Mouse (Mus musculus) gastrocnemius, postnatal 14 days (tissue): ENCODE measurements around the gene Os9. TPM values are rescaled to one million over a fixed set of nuclear protein-coding genes. Genes with fewer than 3 reads are reported as not detected.
"Not testable (repeated sequence)": the region's sequence is repeated elsewhere in the genome, so short reads cannot be mapped to it uniquely, and the experiment has no call there.

Experiments
- DNase-seq: peaks from one replicate; pipeline ENCODE4 v3.0.0; 2021; ENCODE audit warnings: mixed read lengths
- intact Hi-C: fragments of 180-260 bp; cut with DNase I; formaldehyde crosslinking; loops from one replicate; pipeline ENCODE4 v1.15.1; 2025; ENCODE audit warnings: low total_unique reads
- total RNA-seq, 2 experiments: library from RNA; stranded (reverse); gene quantifications; 2 replicates each; pipeline ENCODE4 v1.2.3; 2021

Os9 gene
- total RNA-seq, 2 experiments from 2014 or later: 20.3 to 23.5 TPM

- DNase-seq: peak; percentile 70
- intact Hi-C loops: no loop called here
Observed at GRCm38 (mm10) chr10:127090560-127091411, 30.1 kb downstream of the Os9 start.

- DNase-seq: no peak
- intact Hi-C loops: no loop called here
Observed at GRCm38 (mm10) chr10:127085633-127086032, 35.3 kb downstream of the Os9 start.

DNA sequence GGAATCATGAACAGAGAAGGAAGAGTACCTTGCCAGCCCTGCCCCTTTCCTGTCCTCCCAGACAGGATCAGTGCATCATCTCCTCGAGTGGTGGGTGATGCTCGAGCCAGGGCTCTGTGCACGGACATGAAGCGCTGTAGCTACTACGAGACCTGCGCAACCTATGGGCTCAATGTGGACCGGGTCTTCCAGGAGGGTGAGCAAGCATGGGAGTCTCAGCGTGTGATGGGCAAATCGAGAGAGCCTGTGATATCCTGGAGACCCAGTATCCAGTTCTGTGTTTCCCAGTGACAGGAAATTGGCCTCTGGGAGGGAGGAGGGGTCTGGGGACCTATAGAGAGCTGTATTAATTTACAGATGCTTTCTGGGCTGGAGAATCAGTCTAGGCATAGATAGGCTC, 35.9 kb downstream of the Os9 start:
- intact Hi-C loops: no loop called here
- no peak for DNase-seq

DNA sequence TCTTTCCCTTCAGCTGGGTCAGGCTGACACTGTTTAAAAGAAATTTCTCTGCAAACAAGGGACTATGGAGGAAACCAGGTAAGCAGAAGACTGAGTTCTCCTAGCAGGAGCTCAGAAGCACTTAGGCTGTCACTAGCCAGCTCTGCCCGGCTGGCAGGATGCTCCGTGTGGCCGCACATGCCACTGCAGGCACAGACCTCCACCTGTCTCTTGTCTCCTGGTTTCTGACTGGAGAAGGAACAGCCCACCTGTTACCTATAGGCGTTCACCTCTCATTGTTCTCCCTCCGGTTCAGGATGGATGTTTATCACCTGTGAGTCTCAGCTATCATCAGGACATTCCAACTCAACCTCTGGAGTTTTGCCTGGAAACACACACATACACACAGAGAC, 37.0 kb downstream of the Os9 start:
- DNase-seq: no peak
- intact Hi-C loops: no loop called here

GRCm38 (mm10) chr10:127083292-127083914, 37.5 kb downstream of the Os9 start:
- no peak for DNase-seq

DNA sequence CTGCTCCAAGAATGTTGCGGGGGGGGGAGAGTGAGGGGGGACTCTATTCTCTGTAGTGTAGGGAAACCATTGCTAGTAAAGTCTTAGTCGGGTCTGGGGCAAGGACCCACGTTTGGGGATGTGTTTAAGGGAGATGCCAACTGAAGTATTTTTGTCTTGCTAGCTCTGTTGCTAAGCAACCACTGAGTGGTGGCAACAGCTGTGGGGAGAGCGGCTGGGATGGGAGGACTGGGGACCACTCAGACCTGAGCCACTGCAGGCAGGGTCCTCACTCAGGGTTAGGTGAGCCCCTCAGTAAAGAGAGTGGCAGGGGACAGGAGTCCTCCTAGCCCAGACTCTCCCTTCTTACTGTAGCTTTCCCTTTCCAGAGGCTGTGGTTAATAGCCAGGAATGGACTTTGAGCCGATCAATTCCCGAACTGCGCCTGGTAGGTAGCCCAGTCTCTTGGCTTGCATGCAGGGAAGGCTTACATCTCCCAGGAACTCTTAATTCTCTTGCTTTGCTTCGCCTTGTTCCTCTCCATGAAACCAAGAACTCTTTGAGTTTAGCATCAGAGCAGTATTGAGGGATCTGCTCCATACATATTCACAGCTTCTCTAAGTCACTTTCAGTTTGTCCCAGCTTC, 38.8 kb downstream of the Os9 start:
- intact Hi-C loops: no loop called here

More at GRCm38 (mm10) chr10:127083292-127083914, 37.5 kb downstream of the Os9 start:
- intact Hi-C loops: no loop called here

DNA sequence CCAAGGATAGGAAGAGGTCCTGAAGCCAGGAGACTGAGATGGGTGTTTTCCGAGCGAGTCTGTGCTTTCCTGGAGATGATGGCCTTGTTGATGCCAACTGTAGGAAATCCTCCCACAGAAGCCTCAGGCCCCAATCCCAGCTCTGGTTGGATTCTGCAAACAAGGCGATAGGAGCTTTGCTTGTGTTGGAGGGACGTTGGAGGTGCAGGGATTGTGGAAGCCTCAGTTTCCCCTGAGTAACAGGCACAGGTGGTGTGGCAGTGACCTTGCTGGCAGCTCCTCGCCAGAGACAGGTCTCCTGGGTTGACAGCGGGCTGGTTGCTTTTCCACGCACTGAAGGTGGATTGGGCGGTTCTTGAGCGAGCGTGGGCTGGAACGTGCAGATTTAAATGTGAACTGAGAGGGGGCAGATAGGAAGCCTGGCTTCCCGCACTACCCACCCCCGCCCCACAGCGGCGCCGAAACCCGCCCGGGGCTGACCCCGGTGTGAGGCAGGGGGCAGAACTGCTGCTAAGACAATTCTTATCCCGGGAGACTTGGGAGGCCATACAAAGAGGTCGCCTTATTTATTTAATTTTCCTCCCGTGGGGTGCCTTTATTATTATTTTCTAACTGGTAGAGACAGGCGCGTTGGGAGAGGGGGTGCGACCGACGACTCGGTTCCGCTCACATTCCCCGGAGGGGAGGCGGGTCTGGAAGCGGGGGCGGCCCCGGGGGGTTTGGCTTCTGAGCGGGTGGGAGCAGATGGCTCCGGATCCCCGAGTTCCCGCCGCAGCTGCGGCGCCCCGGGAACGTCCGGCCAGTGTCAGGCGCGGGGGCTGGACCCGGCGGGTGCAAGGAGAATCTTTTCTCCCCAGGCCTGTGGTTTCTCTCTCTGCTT, 39.8 kb downstream of the Os9 start:
- DNase-seq: peak; percentile 58
- intact Hi-C loops: no loop called here

More for the DNA sequence above, 38.8 kb downstream of the Os9 start:
- DNase-seq: no peak

DNA sequence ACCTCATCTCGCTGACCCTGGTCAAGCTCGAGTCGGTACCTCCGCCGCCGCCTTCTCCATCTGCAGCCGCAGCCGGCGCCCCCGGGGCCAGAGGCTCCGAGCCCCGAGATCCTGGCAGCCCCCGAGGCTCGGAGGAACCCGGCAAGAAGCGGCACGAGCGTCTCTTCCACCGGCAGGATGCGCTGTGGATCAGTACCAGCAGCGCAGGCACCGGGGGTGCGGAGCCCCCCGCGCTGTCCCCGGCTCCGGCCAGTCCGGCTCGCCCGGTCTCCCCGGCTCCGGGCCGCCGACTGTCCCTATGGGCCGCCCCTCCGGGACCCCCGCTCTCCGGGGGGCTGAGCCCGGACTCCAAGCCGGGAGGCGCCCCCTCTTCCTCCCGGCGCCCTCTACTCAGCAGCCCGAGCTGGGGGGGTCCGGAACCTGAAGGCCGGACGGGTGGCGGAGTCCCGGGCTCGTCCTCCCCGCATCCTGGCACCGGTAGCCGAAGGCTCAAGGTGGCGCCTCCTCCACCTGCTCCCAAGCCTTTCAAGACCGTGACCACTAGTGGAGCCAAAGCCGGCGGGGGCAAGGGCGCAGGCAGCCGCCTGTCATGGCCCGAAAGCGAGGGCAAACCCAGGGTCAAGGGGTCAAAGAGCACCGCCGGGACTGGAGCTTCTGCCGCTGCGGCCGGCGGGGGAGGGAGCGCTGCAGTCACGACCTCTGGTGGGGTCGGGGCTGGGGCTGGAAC, 41.1 kb downstream of the Os9 start:
- DNase-seq: no peak
- intact Hi-C loops: no loop called here

DNA sequence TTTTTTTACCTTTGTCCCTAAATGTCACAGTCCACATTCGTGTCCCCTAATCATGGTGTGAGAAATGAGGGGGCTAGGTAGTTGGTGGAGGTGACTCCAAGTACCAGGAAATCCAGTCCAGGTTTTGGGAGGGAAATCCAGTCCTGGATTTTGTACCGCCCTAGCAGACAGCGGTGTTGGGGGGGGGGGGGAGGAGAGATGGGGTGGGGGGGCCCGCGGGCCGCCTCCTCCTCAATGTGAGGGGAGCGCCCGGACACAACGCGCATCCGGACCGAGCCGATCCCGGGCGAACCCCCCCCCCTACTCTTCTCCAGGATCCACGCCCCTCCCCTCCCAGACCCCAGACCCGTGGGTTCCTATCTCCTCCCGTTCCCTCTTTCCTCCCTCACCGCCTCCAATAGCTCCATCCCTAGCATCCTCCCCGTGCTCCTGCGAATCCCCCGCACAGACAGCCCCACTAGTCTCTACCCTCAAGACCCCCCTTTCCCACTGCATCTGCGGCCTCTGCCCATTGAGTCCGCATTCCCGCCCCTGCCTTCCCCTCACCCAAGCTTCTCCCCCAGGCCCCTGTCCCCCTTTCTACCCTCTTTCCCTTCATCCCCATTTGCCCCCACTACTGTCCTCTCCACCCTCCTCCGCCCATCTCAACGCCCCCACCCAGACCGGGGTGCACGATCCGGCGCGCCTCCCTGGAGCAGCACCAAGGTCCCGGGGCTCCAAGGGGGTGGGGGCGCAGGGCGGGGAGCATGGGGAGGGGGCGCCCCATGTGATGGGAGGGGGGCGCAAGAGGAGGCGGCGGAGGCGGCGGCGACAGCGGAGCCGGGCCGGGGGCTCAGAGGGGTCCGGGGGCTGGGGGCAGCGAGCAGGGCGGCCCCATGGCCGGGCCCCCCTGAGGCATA, 42.0 kb downstream of the Os9 start:
- intact Hi-C loops: no loop called here
- peak; percentile 39 for DNase-seq

- intact Hi-C loops: no loop called here
- no peak for DNase-seq
Observed at GRCm38 (mm10) chr10:127078001-127078676, 42.8 kb downstream of the Os9 start.

GRCm38 (mm10) chr10:127077515-127077914, 43.4 kb downstream of the Os9 start:
- intact Hi-C loops: no loop called here
- DNase-seq: no peak

- intact Hi-C loops: no loop called here
Observed at GRCm38 (mm10) chr10:127076082-127076481, 44.8 kb downstream of the Os9 start.

DNA sequence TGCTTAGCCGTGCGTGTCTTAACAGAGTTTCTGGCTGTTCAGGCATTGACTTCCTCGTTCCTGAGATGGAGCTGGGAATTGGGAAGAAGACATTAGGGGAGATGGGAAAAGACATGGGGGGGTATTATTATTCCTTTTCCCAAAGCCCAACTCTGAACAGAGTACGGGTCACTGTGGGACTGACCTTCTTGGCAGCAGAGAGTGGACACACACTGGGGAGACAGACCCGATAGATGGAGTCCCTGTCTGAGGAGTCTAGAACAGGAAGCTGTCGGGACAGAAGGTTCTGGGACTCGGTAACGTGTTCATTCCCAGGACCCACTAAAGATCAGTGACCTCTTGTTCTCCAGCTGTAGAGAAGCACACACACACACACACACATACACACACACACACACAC, 45.3 kb downstream of the Os9 start:
- DNase-seq: no peak
- intact Hi-C loops: no loop called here

More at GRCm38 (mm10) chr10:127076082-127076481, 44.8 kb downstream of the Os9 start:
- DNase-seq: no peak

GRCm38 (mm10) chr10:127075080-127075479, 45.9 kb downstream of the Os9 start, which contains the start of gene Agap2:
TSS of gene Agap2 (plus strand) at chr10:127075284.
- intact Hi-C loops: no loop called here
- DNase-seq: no peak

GRCm38 (mm10) chr10:127073981-127074380, 47.0 kb downstream of the Os9 start:
- intact Hi-C loops: no loop called here
- no peak for DNase-seq

- intact Hi-C loops, DNase-seq: not testable (repeated sequence)
Observed at GRCm38 (mm10) chr10:127072969-127073368, 48.0 kb downstream of the Os9 start.

GRCm38 (mm10) chr10:127072270-127072669, 48.7 kb downstream of the Os9 start:
- DNase-seq, intact Hi-C loops: not testable (repeated sequence)
